Mouse (Mus musculus): ENCODE results near the gene Rph3al. TPM values are rescaled to one million over a fixed set of nuclear protein-coding genes. Genes with fewer than 3 reads are reported as not detected.

Rph3al gene
- polyA plus RNA-seq, 1 experiment from 2014 or later = 1.6 TPM

- H3K9ac ChIP-seq (replicated peaks; ENCODE audit: low read length) = no peak overlapping the region
- no peaks in the 10 kb centered on the region for H3K9me3 ChIP-seq (ENCODE audit: control insufficient read depth, low read length)
- H3K27ac ChIP-seq (replicated peaks; ENCODE audit: low read depth, low read length) = no peak overlapping the region
- H3K4me3 ChIP-seq (replicated peaks; ENCODE audit: low read depth, low read length) = no peak overlapping the region
- no peaks in the 10 kb centered on the region for H3K27me3 ChIP-seq (ENCODE audit: control insufficient read depth, insufficient read depth, low read length)
- H3K4me2 ChIP-seq (ENCODE audit: low read length) = no peak overlapping the region
- H3K36me3 ChIP-seq (ENCODE audit: control insufficient read depth, insufficient read depth, low read length) = no peaks in the 10 kb centered on the region
- no peaks in the 10 kb centered on the region for H3K4me1 ChIP-seq (ENCODE audit: control insufficient read depth, insufficient read depth, low read length)
- ATAC-seq (ENCODE audit: low FRiP score, low TSS enrichment) (no peak), DNase-seq (no peak)
- 92% methylated on average over 17 of the region's 17 CpGs for WGBS
These were observed 19.0 kb upstream of the Rph3al start for GRCm38 (mm10) chr11:75957124-75957832.

- 66% methylated on average over 8 of the region's 8 CpGs for WGBS
- Histone ChIP-seq H3K4me1 (ENCODE audit: control insufficient read depth, insufficient read depth, low read length) (no peaks in the 10 kb centered on the region), H3K9ac (replicated peaks; ENCODE audit: low read length) (no peak overlapping the region), H3K4me3 (replicated peaks; ENCODE audit: low read depth, low read length) (no peak overlapping the region), H3K36me3 (ENCODE audit: control insufficient read depth, insufficient read depth, low read length) (no peaks in the 10 kb centered on the region), H3K27me3 (ENCODE audit: control insufficient read depth, insufficient read depth, low read length) (no peaks in the 10 kb centered on the region), H3K9me3 (ENCODE audit: control insufficient read depth, low read length) (no peaks in the 10 kb centered on the region), H3K27ac (replicated peaks; ENCODE audit: low read depth, low read length) (no peak overlapping the region), H3K4me2 (ENCODE audit: low read length) (no peak overlapping the region)
- no peak for ATAC-seq (ENCODE audit: low FRiP score, low TSS enrichment)
- DNase-seq = no peak
These were observed 18.4 kb upstream of the Rph3al start for GRCm38 (mm10) chr11:75956651-75957050.

- Histone ChIP-seq H3K9me3 (ENCODE audit: control insufficient read depth, low read length) (no peaks in the 10 kb centered on the region), H3K4me1 (ENCODE audit: control insufficient read depth, insufficient read depth, low read length) (no peaks in the 10 kb centered on the region), H3K9ac (replicated peaks; ENCODE audit: low read length) (no peak overlapping the region), H3K4me3 (replicated peaks; ENCODE audit: low read depth, low read length) (no peak overlapping the region), H3K27ac (replicated peaks; ENCODE audit: low read depth, low read length) (no peak overlapping the region), H3K36me3 (ENCODE audit: control insufficient read depth, insufficient read depth, low read length) (no peaks in the 10 kb centered on the region), H3K27me3 (ENCODE audit: control insufficient read depth, insufficient read depth, low read length) (no peaks in the 10 kb centered on the region), H3K4me2 (ENCODE audit: low read length) (no peak overlapping the region)
- WGBS = 91% methylated on average over 9 of the region's 9 CpGs
- DNase-seq (no peak), ATAC-seq (ENCODE audit: low FRiP score, low TSS enrichment) (no peak)
These were observed 16.7 kb upstream of the Rph3al start for GRCm38 (mm10) chr11:75954896-75955295.

- peaks cover 3% of the 10 kb centered on the region; the same call in 1 of the 2 replicates for H3K4me1 ChIP-seq (ENCODE audit: control insufficient read depth, insufficient read depth, low read length)
- no peak for ATAC-seq (ENCODE audit: low FRiP score, low TSS enrichment)
- no peak overlapping the region for H3K9ac ChIP-seq (replicated peaks; ENCODE audit: low read length)
- 90% methylated on average over 5 of the region's 5 CpGs for WGBS
- H3K4me2 ChIP-seq (ENCODE audit: low read length) = no peak overlapping the region
- no peak overlapping the region for H3K4me3 ChIP-seq (replicated peaks; ENCODE audit: low read depth, low read length)
- no peaks in the 10 kb centered on the region for H3K9me3 ChIP-seq (ENCODE audit: control insufficient read depth, low read length)
- no peaks in the 10 kb centered on the region for H3K27me3 ChIP-seq (ENCODE audit: control insufficient read depth, insufficient read depth, low read length)
- H3K36me3 ChIP-seq (ENCODE audit: control insufficient read depth, insufficient read depth, low read length) = no peaks in the 10 kb centered on the region
- H3K27ac ChIP-seq (replicated peaks; ENCODE audit: low read depth, low read length) = no peak overlapping the region
- no peak for DNase-seq
These were observed 13.7 kb upstream of the Rph3al start for GRCm38 (mm10) chr11:75951895-75952294.

- no peak overlapping the region for H3K9ac ChIP-seq (replicated peaks; ENCODE audit: low read length)
- no peak overlapping the region for H3K4me3 ChIP-seq (replicated peaks; ENCODE audit: low read depth, low read length)
- H3K27ac ChIP-seq (replicated peaks; ENCODE audit: low read depth, low read length) = no peak overlapping the region
- H3K36me3 ChIP-seq (ENCODE audit: control insufficient read depth, insufficient read depth, low read length) = no peaks in the 10 kb centered on the region
- DNase-seq (no peak), ATAC-seq (ENCODE audit: low FRiP score, low TSS enrichment) (no peak)
- H3K27me3 ChIP-seq (ENCODE audit: control insufficient read depth, insufficient read depth, low read length) = no peaks in the 10 kb centered on the region
- no peak overlapping the region for H3K4me2 ChIP-seq (ENCODE audit: low read length)
- WGBS = 59% methylated on average over 3 of the region's 3 CpGs
- no peaks in the 10 kb centered on the region for H3K9me3 ChIP-seq (ENCODE audit: control insufficient read depth, low read length)
- peaks cover 13% of the 10 kb centered on the region for H3K4me1 ChIP-seq (ENCODE audit: control insufficient read depth, insufficient read depth, low read length)
These were observed 12.2 kb upstream of the Rph3al start for GRCm38 (mm10) chr11:75950459-75950858.

- no peak for ATAC-seq (ENCODE audit: low FRiP score, low TSS enrichment)
- DNase-seq = no peak
- Histone ChIP-seq H3K36me3 (ENCODE audit: control insufficient read depth, insufficient read depth, low read length) (no peaks in the 10 kb centered on the region), H3K9ac (replicated peaks; ENCODE audit: low read length) (no peak overlapping the region), H3K4me2 (ENCODE audit: low read length) (no peak overlapping the region), H3K27ac (replicated peaks; ENCODE audit: low read depth, low read length) (no peak overlapping the region), H3K4me1 (ENCODE audit: control insufficient read depth, insufficient read depth, low read length) (peaks cover 13% of the 10 kb centered on the region), H3K27me3 (ENCODE audit: control insufficient read depth, insufficient read depth, low read length) (no peaks in the 10 kb centered on the region), H3K9me3 (ENCODE audit: control insufficient read depth, low read length) (no peaks in the 10 kb centered on the region), H3K4me3 (replicated peaks; ENCODE audit: low read depth, low read length) (no peak overlapping the region)
- 62% methylated on average over 3 of the region's 3 CpGs for WGBS
These were observed 10.6 kb upstream of the Rph3al start for GRCm38 (mm10) chr11:75948789-75949188.

- Histone ChIP-seq H3K36me3 (ENCODE audit: control insufficient read depth, insufficient read depth, low read length) (no peaks in the 10 kb centered on the region), H3K9me3 (ENCODE audit: control insufficient read depth, low read length) (no peaks in the 10 kb centered on the region), H3K9ac (replicated peaks; ENCODE audit: low read length) (no peak overlapping the region), H3K4me2 (ENCODE audit: low read length) (no peak overlapping the region), H3K4me1 (ENCODE audit: control insufficient read depth, insufficient read depth, low read length) (peaks cover 13% of the 10 kb centered on the region), H3K27ac (replicated peaks; ENCODE audit: low read depth, low read length) (peak overlapping the region; percentile 32), H3K27me3 (ENCODE audit: control insufficient read depth, insufficient read depth, low read length) (no peaks in the 10 kb centered on the region), H3K4me3 (replicated peaks; ENCODE audit: low read depth, low read length) (no peak overlapping the region)
- DNase-seq (no peak), ATAC-seq (ENCODE audit: low FRiP score, low TSS enrichment) (no peak)
- 29% methylated on average over 5 of the region's 5 CpGs for WGBS
These were observed 9.0 kb upstream of the Rph3al start for GRCm38 (mm10) chr11:75947223-75947622.

GRCm38 (mm10) chr11:75945805-75946450 lies 7.7 kb upstream of the Rph3al start:
- no peak overlapping the region for H3K4me3 ChIP-seq (replicated peaks; ENCODE audit: low read depth, low read length)
- H3K36me3 ChIP-seq (ENCODE audit: control insufficient read depth, insufficient read depth, low read length) = no peaks in the 10 kb centered on the region
- H3K9ac ChIP-seq (replicated peaks; ENCODE audit: low read length) = no peak overlapping the region
- peak overlapping the region; percentile 77 for H3K27ac ChIP-seq (replicated peaks; ENCODE audit: low read depth, low read length)
- peak; percentile 8; the same call in 1 of the 2 replicates for ATAC-seq (ENCODE audit: low FRiP score, low TSS enrichment)
- DNase-seq = peak; percentile 54
- WGBS = 10% methylated on average over 9 of the region's 9 CpGs
- H3K9me3 ChIP-seq (ENCODE audit: control insufficient read depth, low read length) = no peaks in the 10 kb centered on the region
- H3K4me2 ChIP-seq (ENCODE audit: low read length) = no peak overlapping the region
- peaks cover 13% of the 10 kb centered on the region for H3K4me1 ChIP-seq (ENCODE audit: control insufficient read depth, insufficient read depth, low read length)
- no peaks in the 10 kb centered on the region for H3K27me3 ChIP-seq (ENCODE audit: control insufficient read depth, insufficient read depth, low read length)

GRCm38 (mm10) chr11:75937370-75937871 lies 808 bp downstream of the Rph3al start:
- H3K4me2 ChIP-seq (ENCODE audit: low read length) = no peak overlapping the region
- H3K9ac ChIP-seq (replicated peaks; ENCODE audit: low read length) = no peak overlapping the region

More at GRCm38 (mm10) chr11:75937370-75937871, 808 bp downstream of the Rph3al start:
- Histone ChIP-seq H3K4me1 (ENCODE audit: control insufficient read depth, insufficient read depth, low read length) (peaks cover 8% of the 10 kb centered on the region; the same call in 1 of the 2 replicates), H3K36me3 (ENCODE audit: control insufficient read depth, insufficient read depth, low read length) (no peaks in the 10 kb centered on the region), H3K27ac (replicated peaks; ENCODE audit: low read depth, low read length) (peak overlapping the region; percentile 41), H3K27me3 (ENCODE audit: control insufficient read depth, insufficient read depth, low read length) (no peaks in the 10 kb centered on the region), H3K9me3 (ENCODE audit: control insufficient read depth, low read length) (no peaks in the 10 kb centered on the region), H3K4me3 (replicated peaks; ENCODE audit: low read depth, low read length) (no peak overlapping the region)
- DNase-seq (peak; percentile 40), ATAC-seq (ENCODE audit: low FRiP score, low TSS enrichment) (no peak)
- 44% methylated on average over 6 of the region's 6 CpGs for WGBS

All from midbrain, embryonic 14.5 days (tissue).